Mouse (Mus musculus): Measurements from ENCODE around the gene Reg1.

DNA sequence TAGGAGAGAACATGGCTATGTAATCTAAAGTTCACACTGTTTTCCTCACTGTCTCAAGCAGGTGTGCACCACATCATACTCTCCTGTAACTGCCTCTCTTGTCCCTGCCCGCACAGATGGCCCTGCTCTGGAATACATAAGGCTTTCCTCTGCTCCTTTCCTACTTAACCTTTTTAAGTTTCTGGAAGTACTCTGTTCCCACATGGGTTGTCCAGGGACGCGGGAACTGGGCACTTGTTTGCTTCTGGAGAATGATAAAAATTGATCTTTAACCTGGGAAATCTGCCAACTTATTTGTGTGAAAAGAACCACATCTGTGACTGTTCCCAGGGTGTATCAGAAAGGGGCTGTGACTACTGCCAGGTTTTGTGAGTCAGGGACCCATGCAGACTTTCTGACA lies 3.0 kb downstream of the Reg1 start:
- TF ChIP-seq CTCF (IDR thresholded peaks at IDR 0.05; ENCODE audit: low read depth) (no peak), EP300 (IDR thresholded peaks at IDR 0.05; ENCODE audit: low read depth) (no peak)
